Mouse (Mus musculus) heart, adult 10 weeks (tissue): ENCODE measurements around the gene Vmn1r69. TPM values are rescaled to one million over a fixed set of nuclear protein-coding genes. Genes with fewer than 3 reads are reported as not detected.

Experiments used
- polyA plus RNA-seq: library from polyadenylated mRNA; stranded (reverse); fragments of 350-450 nt; fragmentation: Illumina TruSeq; extraction: RNeasy Lipid Tissue Mini Kit (QIAGEN cat#74804); gene quantifications from one replicate; pipeline ENCODE4 v1.2.3, GENCODE M21; 2014; ENCODE audit warnings: low read depth, low replicate concordance

The Vmn1r69 gene
- polyA plus RNA-seq: not detected

GRCm38 (mm10) chr7:10613559-10613958 is at the start of gene Vmn1r69:
Vmn1r69 (minus strand) TSS chr7:10613659.

DNA sequence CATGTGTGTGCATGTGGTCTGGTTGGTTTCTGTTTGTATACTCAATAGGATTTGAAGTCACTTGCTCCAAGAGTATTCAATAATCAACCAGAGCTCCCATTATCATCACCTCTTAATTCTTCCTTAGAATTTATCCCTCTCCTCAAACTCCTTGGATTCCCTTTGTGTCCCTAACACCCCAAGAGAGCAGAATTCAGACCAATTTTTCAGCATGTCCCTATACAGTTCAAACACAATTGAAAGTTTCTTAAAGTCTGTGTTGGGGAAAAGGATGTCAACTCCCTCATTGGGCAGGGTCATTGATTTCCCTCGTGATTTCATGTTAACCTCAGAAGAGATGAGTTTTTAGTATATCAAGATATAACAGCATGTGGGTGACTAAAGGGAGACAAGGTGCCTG is 17.8 kb upstream of the Vmn1r69 start, which contains the start of gene Vmn1r70:
Vmn1r70 (plus strand) TSS at position 301 of the 400 bp plus-strand sequence.

GRCm38 (mm10) chr7:10558385-10558784 is 55.1 kb downstream of the Vmn1r69 start, which contains the start of gene Vmn1r68:
Vmn1r68 (minus strand) TSS chr7:10558485.

Other genes with a start within 250 kb of the Vmn1r69 start
- gene Vmn1r67, start 170.3 kb downstream of the Vmn1r69 start, polyA plus RNA-seq: not detected
- 1.0 TPM for gene Zik1, start 118.3 kb downstream of the Vmn1r69 start, polyA plus RNA-seq
- gene Vmn1r68, start 55.2 kb downstream of the Vmn1r69 start, polyA plus RNA-seq: not detected
- not detected for gene Vmn1r70, start 17.9 kb upstream of the Vmn1r69 start, polyA plus RNA-seq
- not detected for gene Nlrp4b, start 74.1 kb upstream of the Vmn1r69 start, polyA plus RNA-seq
- gene Vmn1r71, start 140.7 kb upstream of the Vmn1r69 start, polyA plus RNA-seq: not detected